ENCODE assay signal across 14 mouse cellular contexts in genomic region chr1:168179691-168180090, GRCm38 (mm10).
A peak's percentile ranks its signal among the peaks of the same experiment; 100 is the strongest.
DNase-seq lines count a peak whose midpoint lies in the region; ATAC-seq lines count a peak whose summit lies in the region.
"Had no signal": no experiment of that assay in that cellular context is flagged by ENCODE, and none has a peak within 500 bp of the region (broad histone marks: within the 10 kb centered on the region; RNA-seq: fewer than 3 reads in every experiment).

No protein-coding gene starts in this region.

- no peak for ATAC-seq in heart, embryonic 15.5 days (replicated peaks; ENCODE audit: insufficient number of reproducible peaks, insufficient read depth, low FRiP score, low read depth)
- ATAC-seq in liver, embryonic 13.5 days (ENCODE audit: low read depth): no peak
- ATAC-seq in intestine, embryonic 16.5 days: no peak
- ATAC-seq in stomach, embryonic 16.5 days (ENCODE audit: insufficient read depth, low FRiP score): no peak
- no peak for ATAC-seq in frontal cortex, adult (ENCODE audit: low TSS enrichment)
- ATAC-seq: CD4-positive, CD25-positive, alpha-beta regulatory T cell, adult 4 months; liver, embryonic 12.5 days had no signal

- no peak for DNase-seq in heart, postnatal 4 days
- DNase-seq in liver, embryonic 13.5 days: no peak
- no peak for DNase-seq in liver
- DNase-seq: adrenal gland, postnatal 25 days; gastrocnemius, postnatal 25 days; kidney, postnatal 10 days; midbrain, embryonic 14.5 days; thymus, adult 2 months had no signal

- no peaks in the 10 kb centered on the region for H3K9me3 ChIP-seq in heart, embryonic 15.5 days (replicated peaks)
- no peaks in the 10 kb centered on the region for H3K9me3 ChIP-seq in liver, embryonic 13.5 days (replicated peaks)
- no peaks in the 10 kb centered on the region for H3K9me3 ChIP-seq in intestine, embryonic 16.5 days (ENCODE audit: control insufficient read depth, low read length)
- H3K9me3 ChIP-seq in stomach, embryonic 16.5 days (replicated peaks; ENCODE audit: control insufficient read depth, low read length): no peaks in the 10 kb centered on the region
- H3K9me3 ChIP-seq: liver, embryonic 12.5 days had no signal

- no peak overlapping the region for H3K4me3 ChIP-seq in heart, embryonic 15.5 days
- no peak overlapping the region for H3K4me3 ChIP-seq in liver, embryonic 13.5 days (replicated peaks)
- H3K4me3 ChIP-seq in intestine, embryonic 16.5 days (ENCODE audit: low read length): no peak overlapping the region
- no peak overlapping the region for H3K4me3 ChIP-seq in stomach, embryonic 16.5 days (replicated peaks; ENCODE audit: low read length)
- H3K4me3 ChIP-seq: liver, embryonic 12.5 days had no signal

- 86% methylated on average over 11 of the region's 11 CpGs for WGBS in heart, embryonic 15.5 days
- 75% methylated on average over 11 of the region's 11 CpGs for WGBS in liver, embryonic 13.5 days (ENCODE audit: insufficient replicate concordance)
- WGBS in intestine, embryonic 16.5 days: 74% methylated on average over 11 of the region's 11 CpGs
- WGBS in stomach, embryonic 16.5 days: 76% methylated on average over 11 of the region's 11 CpGs

- peaks cover 40% of the 10 kb centered on the region for H3K4me1 ChIP-seq in heart, embryonic 15.5 days (replicated peaks)
- H3K4me1 ChIP-seq in liver, embryonic 13.5 days (replicated peaks): no peaks in the 10 kb centered on the region
- peaks cover 10% of the 10 kb centered on the region for H3K4me1 ChIP-seq in intestine, embryonic 16.5 days (ENCODE audit: control insufficient read depth, insufficient read depth, low read length)
- peaks cover 18% of the 10 kb centered on the region for H3K4me1 ChIP-seq in stomach, embryonic 16.5 days (ENCODE audit: control insufficient read depth, insufficient read depth, low read length)
- H3K4me1 ChIP-seq: liver, embryonic 12.5 days had no signal

- peak overlapping the region; percentile 84 for H3K27ac ChIP-seq in heart, embryonic 15.5 days
- peak overlapping the region; percentile 47; the same call in 1 of the 2 replicates for H3K27ac ChIP-seq in liver, embryonic 13.5 days
- peak overlapping the region; percentile 40 for H3K27ac ChIP-seq in intestine, embryonic 16.5 days (ENCODE audit: low read length)
- peak overlapping the region; percentile 82 for H3K27ac ChIP-seq in stomach, embryonic 16.5 days (ENCODE audit: low read length)
- H3K27ac ChIP-seq: liver, embryonic 12.5 days had no signal

- no peak overlapping the region for H3K4me2 ChIP-seq in heart, embryonic 15.5 days
- H3K4me2 ChIP-seq in liver, embryonic 13.5 days: no peak overlapping the region
- H3K4me2 ChIP-seq in intestine, embryonic 16.5 days (ENCODE audit: low read depth, low read length): no peak overlapping the region
- no peak overlapping the region for H3K4me2 ChIP-seq in stomach, embryonic 16.5 days (ENCODE audit: low read depth, low read length)
- H3K4me2 ChIP-seq: liver, embryonic 12.5 days had no signal

- H3K27me3 ChIP-seq in heart, embryonic 15.5 days: no peaks in the 10 kb centered on the region
- H3K27me3 ChIP-seq in liver, embryonic 13.5 days: no peaks in the 10 kb centered on the region
- H3K27me3 ChIP-seq in intestine, embryonic 16.5 days (replicated peaks; ENCODE audit: control insufficient read depth, insufficient read depth, low read length): no peaks in the 10 kb centered on the region
- H3K27me3 ChIP-seq in stomach, embryonic 16.5 days (ENCODE audit: control insufficient read depth, insufficient read depth, low read length): no peaks in the 10 kb centered on the region
- H3K27me3 ChIP-seq: liver, embryonic 12.5 days had no signal

- peaks cover 14% of the 10 kb centered on the region for H3K36me3 ChIP-seq in heart, embryonic 15.5 days
- peaks cover 6% of the 10 kb centered on the region; the same call in 1 of the 2 replicates for H3K36me3 ChIP-seq in liver, embryonic 13.5 days
- no peaks in the 10 kb centered on the region; the same call in 1 of the 2 replicates for H3K36me3 ChIP-seq in intestine, embryonic 16.5 days (ENCODE audit: control insufficient read depth, insufficient read depth, low read length)
- peaks cover 11% of the 10 kb centered on the region for H3K36me3 ChIP-seq in stomach, embryonic 16.5 days (ENCODE audit: control insufficient read depth, insufficient read depth, low read length)

- H3K9ac ChIP-seq in heart, embryonic 15.5 days: no peak overlapping the region
- no peak overlapping the region for H3K9ac ChIP-seq in liver, embryonic 13.5 days
- no peak overlapping the region for H3K9ac ChIP-seq in intestine, embryonic 16.5 days (ENCODE audit: low read depth, low read length)
- no peak overlapping the region for H3K9ac ChIP-seq in stomach, embryonic 16.5 days (ENCODE audit: low read length)
- H3K9ac ChIP-seq: liver, embryonic 12.5 days had no signal
